Mouse (Mus musculus): ENCODE measurements around the gene Abhd11.
"Not testable (repeated sequence)": the region's sequence is repeated elsewhere in the genome, so short reads cannot be mapped to it uniquely, and the experiment has no call there.

The Abhd11 gene

GRCm38 (mm10) chr5:135008671-135009589, at the start of gene Abhd11:
Abhd11 (plus strand) TSS chr5:135009152.
- peak; percentile 99 for DNase-seq

DNA sequence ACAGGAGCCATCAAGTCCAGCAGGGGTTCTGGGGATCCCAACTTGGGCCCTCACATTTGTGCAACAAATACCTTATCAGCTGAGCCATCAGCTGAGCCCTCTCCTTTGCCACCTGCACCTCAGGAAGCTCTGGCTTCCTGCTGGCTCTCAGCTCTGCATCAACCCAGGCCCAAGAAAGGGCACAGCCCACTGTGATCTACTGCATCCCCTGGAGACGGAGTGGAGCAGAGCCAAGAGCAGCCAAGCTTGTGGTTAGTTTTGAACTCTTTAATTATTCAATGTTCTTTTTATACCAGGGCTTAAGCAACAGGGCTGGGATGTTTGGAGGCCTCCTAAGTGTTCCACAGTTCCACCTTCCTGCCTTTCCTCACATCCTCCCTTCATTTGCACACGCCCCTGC, 48.5 kb upstream of the Abhd11 start:
- peak; percentile 54 for DNase-seq

DNA sequence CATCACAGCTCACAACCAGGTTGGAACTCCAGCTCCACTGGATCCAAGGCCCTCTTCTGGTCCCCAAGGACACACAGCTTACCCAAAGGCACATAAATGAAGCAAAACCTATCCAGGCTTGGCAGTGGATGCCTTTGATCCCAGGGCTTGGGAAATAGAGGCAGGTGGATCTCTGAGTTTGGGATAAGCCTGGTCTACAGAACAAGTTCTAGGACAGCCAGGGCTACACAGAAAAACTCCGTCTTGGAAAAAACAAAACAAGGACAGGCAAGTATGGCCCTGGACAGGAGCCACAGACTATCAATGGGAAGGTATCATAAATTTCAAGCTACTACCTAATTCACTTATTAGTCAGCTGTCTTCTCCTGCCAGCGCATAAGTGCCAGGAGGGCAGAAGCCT, 47.4 kb upstream of the Abhd11 start:
- no peak for DNase-seq

- no peak for DNase-seq
Observed at GRCm38 (mm10) chr5:134963546-134963945, 45.4 kb upstream of the Abhd11 start.

GRCm38 (mm10) chr5:134964655-134965054, 44.3 kb upstream of the Abhd11 start:
- not testable (repeated sequence) for DNase-seq

- DNase-seq, result peak; percentile 84
Observed at GRCm38 (mm10) chr5:134965473-134965851, 43.5 kb upstream of the Abhd11 start.

- DNase-seq, result peak; percentile 75
Observed at GRCm38 (mm10) chr5:134965852-134966821, 42.8 kb upstream of the Abhd11 start.

DNA sequence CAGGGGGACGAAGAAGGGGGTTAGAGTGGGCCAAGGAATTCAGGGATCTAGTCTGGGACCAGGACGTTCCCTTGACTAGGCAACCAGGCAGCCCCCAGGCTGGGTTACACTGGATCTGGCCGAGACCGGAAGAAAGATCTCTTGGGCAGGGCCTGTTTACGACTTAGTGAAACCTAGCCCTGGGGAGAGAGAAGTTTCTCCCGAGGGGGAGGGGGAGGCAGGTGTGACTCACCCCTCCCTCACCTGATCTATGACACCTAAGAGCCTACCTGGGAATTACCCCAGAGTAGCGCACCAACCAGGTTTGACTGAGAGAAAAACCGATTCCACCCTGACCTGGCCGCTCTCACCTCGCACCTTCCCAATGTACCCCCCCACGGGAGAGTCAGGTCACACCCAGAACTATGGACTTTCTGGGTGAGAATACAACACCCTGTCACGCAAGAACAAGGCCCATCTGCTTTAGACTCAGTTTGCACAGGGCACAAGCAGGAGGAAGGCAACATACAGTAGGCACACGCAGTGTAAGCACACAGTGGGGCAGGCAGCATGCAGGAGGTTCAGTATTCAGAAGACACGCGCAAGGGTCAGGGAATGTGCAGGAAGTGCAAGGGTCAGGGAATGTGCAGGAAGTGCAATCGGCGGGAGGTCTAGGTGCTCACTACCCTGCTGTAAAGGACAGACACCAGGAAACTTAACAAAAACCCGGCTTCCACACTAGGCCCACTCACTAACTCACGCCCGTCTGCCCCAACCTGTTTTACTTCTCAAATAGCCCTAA, 41.6 kb upstream of the Abhd11 start:
- no peak for DNase-seq

GRCm38 (mm10) chr5:134970671-134971070, 38.3 kb upstream of the Abhd11 start:
- no peak for DNase-seq

DNA sequence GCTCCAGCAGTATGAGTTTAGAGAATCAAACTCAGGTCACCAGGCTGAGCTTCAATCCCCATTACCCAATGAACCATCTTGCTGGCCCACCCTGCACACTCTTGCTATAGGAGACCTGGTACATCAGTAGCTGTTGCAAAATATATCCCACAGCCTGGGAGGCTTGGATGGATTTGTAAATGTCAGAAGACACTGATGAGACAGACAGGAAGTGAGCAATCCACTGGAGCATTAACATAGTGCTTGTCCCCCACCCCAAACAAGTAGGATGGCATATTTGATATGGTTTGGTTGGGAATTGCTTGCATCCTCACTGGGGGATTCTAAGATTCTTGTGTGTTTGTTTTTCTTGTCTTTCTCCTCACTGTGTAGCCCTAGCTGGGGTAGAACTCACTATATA, 35.9 kb upstream of the Abhd11 start:
- DNase-seq, result no peak

DNA sequence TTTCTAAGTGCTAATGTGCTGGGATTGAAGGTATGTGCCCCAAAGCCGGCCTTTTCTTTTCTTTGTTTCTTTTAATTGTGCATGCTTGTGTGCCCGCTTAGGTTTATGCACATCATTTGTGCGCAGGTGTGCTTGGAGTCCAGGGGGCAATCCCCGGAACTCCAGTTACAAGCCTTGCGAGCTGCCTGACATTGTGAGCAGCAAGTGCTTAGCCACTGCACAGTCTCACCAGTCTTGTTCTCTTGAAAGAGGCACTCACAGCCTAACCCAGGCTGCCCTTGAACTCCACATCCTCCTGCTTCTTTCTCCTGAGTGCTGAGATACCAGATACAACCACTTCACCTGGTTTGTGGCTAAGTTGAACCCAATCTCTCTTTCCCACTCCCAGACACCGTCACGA, 35.4 kb upstream of the Abhd11 start:
- no peak for DNase-seq

- no peak for DNase-seq
Observed at GRCm38 (mm10) chr5:134974294-134974693, 34.7 kb upstream of the Abhd11 start.

- no peak for DNase-seq
Observed at GRCm38 (mm10) chr5:134974921-134975320, 34.0 kb upstream of the Abhd11 start.

GRCm38 (mm10) chr5:134976164-134976563, 32.8 kb upstream of the Abhd11 start:
- no peak for DNase-seq

DNA sequence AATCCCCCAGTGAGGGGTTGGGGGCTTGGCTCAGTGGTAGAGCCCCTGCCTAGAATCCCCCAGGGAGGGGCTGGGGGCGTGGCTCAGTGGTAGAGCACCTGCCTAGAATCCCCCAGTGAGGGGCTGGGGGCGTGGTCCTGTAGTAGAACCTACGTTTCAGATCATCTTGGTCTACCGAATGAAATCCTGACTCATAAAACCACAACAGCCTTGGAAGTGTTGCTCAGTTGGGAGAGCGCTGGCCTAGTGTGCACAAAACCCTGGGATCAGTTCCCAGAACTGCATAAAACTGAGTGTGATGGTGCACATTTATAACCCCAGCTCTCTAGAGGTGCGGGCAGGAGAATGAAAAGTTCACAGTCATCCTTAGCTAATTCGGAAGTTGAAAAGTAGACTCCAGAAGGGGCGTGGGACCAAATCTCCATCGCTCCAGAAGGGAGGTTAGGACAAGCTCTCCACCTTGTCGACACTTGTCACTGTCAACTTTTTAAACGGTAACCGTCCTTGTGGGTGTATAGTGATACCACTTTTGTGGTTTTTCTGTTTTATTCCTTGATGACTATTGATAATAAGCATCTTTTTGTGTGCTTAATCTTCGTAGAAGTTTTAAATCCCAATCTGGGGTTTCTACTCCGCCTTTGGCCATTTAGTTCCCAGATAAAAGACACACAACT, 32.2 kb upstream of the Abhd11 start:
- no peak for DNase-seq

DNA sequence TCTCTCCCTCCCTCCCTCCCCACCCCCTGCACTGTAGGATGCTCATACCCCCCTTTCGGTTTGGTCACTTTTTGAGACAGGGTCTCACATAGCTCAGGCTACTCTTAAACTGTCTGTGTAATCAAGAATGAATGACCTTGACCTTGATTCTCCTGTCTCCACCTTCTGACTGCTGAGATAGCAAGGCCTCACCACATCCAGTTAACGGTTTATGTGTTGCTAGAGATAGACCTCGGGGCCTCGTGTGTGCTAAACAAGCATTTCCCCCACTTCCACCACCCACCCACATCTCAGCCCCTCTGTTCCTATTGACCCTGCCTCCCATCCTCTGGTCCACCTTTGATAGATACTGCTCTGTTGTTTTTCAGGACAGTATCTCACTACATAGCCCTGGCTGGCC, 31.1 kb upstream of the Abhd11 start:
- DNase-seq, result no peak

DNA sequence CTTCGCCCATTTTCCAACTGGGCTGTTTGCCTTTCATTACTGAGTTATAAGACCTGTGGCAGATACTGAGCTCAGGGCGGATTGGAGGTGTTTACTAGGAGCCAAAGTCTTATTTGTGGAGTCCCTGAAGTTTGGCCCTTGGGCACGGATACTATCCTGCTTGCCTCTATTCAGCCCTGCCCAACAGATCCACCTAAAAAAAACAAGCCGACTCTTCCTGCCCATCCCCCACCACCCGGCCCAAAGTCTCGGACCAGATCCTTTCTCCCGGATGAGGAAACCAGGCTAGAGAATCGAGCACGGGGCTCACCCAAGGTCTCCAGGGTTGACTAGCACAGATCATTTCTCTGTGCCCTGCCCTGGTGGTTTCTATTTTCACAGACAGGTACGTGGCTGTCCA, 27.8 kb upstream of the Abhd11 start:
- no peak for DNase-seq

GRCm38 (mm10) chr5:134983111-134983510, 25.8 kb upstream of the Abhd11 start:
- no peak for DNase-seq

- no peak for DNase-seq
Observed at GRCm38 (mm10) chr5:134983771-134984170, 25.2 kb upstream of the Abhd11 start.

DNA sequence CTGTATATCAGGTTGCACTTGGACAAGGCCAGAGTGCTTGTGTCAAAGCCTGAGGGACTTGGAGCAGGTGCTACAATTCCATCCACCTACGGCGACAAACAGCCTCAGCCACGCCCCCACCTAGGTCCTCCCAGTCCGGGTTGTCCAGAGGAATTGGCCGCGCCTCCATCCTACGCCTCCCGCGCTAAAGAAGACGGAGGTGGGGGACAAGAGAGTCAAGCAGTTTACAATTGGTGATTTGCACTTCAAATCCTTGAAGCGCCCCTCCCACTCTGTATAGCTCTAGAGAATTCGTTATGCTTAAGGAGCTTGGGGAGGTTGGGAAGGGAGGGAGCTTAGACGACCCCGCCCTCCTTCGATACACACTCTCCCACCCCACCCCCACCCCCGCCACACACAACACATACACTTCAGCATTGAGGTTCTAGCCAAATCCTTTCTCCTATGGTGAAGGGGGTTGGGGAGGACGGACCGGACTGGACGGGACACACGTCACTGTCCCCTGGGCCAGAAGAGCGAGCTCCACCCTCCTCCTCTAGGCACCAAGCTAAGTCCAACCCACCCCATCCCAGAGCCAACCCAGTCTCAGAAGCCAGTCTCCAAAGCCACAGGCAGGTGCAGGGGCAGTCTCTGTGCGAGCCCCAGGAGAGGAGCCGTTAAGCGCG, 23.2 kb upstream of the Abhd11 start, which contains the start of gene Cldn3:
TSS of gene Cldn3 (plus strand) at position 582 of the 665 bp plus-strand sequence.
- DNase-seq, result no peak
